Mouse (Mus musculus) left cerebral cortex, postnatal 4 days (tissue): Measurements from ENCODE around the gene Slc9a7. TPM values are rescaled to one million over a fixed set of nuclear protein-coding genes. Genes with fewer than 3 reads are reported as not detected.

Experiments used
- DNase-seq: peaks from one replicate; pipeline ENCODE4 v3.0.0-alpha.2; 2022
- intact Hi-C: fragments of 180-260 bp; cut with DNase I; formaldehyde crosslinking; loops from one replicate; pipeline ENCODE4 v1.15.1; 2025
- total RNA-seq, 2 experiments: library from RNA; stranded (reverse); gene quantifications; 2 replicates each; pipeline ENCODE4 v1.2.3; 2021

Slc9a7 gene
- 10 to 100 TPM; 49.1 to 54.5 TPM for total RNA-seq

DNA sequence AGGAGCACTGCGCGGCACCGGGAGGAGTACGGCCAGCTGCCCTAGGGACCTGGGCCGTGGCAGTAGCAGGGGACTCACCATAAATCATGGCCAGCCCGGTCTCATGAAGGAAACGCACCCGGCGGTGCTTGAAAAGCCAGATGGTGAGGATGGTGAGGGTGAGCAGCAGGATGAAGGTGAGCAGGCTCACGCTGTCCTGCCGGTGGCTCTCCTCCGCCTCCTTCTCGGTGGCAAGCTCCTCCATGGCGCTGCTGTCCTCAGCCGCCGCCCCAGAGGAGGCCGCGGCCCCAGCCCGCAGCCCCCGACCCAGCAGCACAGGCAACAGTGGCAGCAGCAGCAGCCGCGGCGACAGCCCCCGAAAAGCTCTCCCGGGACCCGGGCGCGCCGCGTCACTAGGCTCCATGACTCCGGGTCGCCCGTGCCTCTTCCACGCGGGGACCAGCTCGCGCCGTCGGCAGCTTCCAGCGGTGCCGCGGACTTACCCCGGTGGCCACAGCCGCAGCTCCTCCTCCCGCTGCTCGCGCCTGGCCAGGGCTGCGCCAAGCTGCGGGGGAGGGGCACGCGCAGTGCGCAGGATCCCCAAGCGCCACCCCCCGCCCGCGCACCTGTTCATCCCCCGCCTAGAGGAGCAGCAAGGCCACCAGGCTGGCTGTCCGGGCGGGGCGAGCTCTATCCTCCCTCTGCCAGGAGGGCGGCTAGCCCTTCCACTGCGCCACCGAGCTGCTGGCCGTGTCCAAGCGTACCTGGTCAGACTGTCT lies at the start of gene Slc9a7:
TSS of gene Slc9a7 (minus strand) at position 526 of the 758 bp plus-strand sequence.
- DNase-seq = peak; percentile 51
- intact Hi-C loops = no loop called here

DNA sequence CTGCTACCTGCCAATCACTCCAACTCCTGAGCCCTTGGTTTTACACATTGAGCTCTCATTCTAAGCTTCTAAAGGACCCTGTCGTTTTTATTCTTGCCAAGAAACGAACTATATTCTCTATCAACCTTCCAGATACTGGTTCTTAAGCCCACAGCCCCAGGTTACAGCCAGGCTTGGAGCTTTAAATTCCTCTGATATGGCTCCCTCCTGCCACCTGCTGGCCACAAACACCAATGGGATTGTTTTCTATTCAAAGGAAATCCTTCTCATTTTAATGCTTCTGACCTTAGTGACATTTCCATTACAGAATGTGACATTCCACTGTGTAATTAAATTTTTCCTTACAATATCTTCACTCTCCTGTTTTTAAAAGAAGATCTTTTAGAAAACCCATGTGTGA lies 44.1 kb upstream of the Slc9a7 start:
- intact Hi-C loops = loop anchor here (5.0 to 10.0 kb wide), 2 partner anchors 178 to 311 kb away; no protein-coding TSS in a partner anchor
- DNase-seq = peak; percentile 62

DNA sequence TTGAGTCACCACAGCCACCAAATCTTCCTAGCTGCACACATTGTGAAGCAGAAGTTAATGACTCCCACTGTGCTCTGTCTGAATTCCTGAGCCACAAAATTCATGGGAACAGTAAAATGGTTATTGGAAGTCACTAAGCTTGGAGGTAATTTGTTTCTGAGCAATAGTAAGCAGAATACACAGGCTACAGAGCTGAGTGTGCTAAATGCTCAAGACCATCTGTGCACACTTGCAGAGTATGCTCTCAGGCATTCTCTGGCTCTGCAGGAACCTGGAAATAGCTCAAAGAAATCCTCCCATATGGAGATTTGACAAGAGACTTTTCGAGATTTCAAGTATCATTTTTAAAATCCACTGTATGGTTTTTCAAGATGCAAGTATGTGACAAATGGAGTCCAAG lies 41.1 kb upstream of the Slc9a7 start:
- intact Hi-C loops = loop anchor here (10.0 kb wide), 1 partner anchor 308 kb away; no protein-coding TSS in a partner anchor
- DNase-seq = no peak

DNA sequence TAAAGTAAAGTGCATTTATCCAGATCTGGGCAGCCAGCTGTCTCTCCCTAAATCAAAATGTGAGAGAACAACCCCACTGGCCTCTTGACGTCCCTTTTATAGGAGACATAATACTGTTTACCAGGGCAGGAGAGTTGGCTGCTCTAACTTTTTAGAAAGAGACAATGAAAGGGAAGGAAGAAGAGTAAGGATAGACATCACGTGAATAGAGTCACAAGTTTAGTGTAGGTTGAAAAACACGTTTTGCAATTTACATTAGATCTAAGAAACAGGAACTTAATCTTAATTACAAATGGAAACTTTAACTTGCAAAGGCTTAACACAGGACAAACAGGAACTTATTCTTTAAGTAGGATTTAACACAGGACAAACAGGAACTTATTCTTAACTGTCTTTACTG lies 15.6 kb upstream of the Slc9a7 start:
- DNase-seq = no peak
- intact Hi-C loops = no loop called here

DNA sequence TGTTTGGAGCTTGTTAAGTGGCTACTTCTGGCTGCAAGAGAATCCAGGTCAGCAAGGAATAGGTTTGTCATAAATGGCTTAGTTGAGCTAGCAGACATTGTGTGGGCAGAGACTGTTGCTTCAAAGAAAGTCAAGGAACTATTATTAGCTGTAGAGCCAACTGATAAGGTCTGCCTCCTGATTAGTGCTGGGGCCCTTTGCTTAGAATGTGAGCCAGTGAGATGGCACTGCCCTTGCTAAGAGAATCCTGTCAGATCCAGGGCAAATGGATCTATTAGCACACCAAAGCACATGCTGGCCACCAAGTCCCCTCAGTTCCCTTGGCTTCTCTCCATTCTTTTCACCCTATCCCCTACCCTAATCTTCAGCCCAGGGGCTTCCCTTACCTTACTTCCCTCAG lies 14.3 kb upstream of the Slc9a7 start:
- intact Hi-C loops = no loop called here
- no peak for DNase-seq

DNA sequence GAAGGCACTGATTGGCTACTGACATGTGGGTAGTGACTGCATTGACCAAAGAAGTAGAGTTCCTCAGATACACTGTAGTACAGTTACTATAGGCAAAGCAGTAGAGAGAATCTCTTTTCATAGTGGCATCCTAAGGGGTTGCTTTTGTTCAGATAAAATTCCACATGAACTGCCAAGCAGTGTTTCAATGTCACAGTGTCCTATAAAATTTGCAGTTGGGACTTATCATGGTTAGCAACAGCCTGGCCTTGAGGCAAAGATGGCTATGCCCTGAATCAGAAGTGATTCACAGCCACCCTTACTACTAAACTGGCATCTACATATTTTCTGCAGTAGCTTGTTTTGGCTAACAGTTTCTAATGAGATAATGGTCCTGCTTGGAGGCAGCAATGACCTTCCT lies 11.7 kb upstream of the Slc9a7 start:
- intact Hi-C loops = no loop called here
- no peak for DNase-seq

DNA sequence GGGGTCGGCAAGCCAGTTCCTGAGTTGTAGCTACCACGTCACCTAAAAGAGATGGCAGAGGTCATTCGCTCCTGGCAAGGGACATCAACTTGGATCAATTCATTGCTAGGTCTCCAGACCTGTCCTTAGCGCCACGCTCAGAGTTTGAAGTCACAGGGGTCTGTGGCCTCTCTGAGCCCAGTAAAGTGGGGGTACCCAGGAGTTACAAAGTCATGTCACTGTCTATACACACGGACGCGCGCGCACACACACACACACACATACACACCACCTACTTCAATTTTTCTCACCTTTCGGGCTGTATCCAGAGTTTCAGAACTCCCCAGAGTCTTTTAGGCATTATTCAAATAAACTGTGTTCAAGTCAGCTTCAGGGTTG lies 422 bp upstream of the Slc9a7 start:
- DNase-seq = no peak
- intact Hi-C loops = no loop called here

DNA sequence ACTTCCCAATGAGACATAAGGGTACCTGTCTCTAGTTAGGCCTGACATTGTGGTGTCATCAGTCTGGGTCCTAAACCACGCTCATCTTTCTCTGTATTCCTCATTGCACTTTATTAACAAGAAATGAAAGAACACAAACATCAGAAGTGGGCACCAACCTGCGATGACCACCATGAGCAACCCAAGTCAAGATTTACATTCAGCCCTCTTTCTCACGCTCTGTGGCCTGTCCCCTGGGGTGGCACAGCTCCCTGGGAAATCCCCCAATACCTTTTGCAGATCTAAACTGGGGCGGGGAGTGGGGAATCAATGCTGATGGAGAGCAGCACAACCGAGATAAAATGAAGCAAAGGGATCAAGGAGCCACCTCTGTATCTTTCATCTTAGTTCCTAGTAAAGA lies 892 bp downstream of the Slc9a7 start:
- intact Hi-C loops = no loop called here
- DNase-seq = no peak

DNA sequence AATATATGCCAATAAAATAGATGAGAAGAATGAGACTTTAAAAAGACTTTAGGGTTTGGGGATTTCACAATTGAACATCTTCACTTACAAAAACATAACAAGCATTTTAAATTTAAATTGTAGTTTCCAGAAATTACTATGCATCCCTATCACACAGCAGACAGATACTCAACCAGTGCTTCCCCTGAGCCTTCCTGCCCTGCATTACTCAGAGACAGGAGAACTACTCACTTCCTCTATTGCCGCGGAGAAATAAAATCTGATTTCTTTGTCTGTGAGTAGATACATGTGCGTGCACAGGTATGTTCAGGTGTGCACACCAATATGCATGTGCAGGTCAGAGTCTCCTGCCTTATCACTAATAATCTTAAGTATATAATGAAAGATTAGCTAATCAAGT lies 2.9 kb downstream of the Slc9a7 start:
- no peak for DNase-seq
- intact Hi-C loops = no loop called here

DNA sequence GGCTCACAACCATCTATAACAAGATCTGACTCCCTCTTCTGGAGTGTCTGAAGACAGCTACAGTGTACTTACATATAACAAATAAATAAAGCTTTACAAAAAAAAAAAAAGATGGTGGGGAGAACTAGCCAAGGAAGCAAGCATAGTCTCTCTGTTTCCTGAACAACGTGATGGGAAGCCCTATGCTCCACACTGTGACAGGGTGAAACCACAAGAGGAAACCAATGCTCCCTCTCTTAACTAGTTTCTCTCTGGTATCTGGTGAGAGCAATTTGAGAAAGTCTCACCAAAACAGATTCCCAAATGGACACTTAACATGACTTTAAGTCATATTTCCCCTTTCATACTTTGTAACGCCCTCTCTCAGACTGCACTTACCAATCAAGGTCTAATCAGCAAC lies 5.4 kb downstream of the Slc9a7 start:
- intact Hi-C loops = no loop called here
- DNase-seq = no peak

DNA sequence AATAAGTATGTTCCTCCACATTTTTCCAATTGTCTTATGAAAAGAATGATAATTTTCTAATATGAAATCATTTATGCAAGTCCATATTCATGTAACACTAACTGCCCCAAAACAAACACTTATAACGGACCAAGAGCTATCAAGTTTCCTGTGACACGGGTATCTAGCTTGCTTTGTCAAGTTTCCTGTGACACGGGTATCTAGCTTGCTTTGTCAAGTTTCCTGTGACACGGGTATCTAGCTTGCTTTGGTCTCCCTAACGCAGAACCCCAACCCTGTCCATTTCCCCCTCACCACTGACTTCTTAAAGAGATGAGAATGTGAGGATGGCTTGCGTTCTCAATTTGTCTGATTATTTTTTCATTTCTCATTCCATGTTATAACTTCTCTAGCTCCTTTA lies 12.2 kb downstream of the Slc9a7 start:
- intact Hi-C loops = no loop called here
- DNase-seq = no peak

DNA sequence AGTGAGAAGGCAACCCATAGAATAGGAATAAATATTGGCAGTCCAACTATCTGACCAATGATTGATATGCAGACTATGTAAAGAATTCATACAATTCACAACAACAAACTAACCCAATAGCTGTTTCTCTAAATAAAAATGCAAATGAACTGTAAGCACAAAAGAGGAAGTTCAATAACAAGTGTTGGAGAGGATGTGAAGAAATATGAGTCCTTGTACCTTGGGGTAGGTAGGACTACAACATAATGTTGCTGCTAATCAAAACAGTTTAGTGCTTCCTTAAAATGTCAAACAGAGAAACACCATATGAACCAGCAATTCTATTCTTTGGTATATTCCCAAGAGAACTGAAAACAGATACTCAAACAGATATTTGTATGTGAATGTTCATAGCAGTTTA lies 17.8 kb downstream of the Slc9a7 start:
- DNase-seq = no peak
- intact Hi-C loops = no loop called here

DNA sequence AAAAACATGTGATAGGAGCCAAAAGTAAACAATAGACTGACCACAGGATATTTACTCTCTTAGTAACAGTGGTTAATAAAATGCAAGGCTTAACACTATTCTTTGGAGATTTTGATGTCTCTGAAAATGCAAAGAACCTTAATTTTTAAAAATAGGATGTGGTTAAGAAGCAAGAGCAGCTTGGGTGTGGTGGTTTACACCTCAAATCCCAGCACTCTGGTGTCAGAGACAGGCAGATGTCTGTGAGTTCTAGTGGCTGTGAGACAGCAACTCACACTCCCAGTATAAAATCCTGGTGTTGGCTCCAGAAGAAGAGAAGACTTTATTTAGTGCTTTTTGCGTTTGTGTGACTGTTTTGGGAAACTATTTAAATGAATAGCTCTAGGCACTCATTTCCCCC lies 19.6 kb downstream of the Slc9a7 start:
- no peak for DNase-seq
- intact Hi-C loops = no loop called here

DNA sequence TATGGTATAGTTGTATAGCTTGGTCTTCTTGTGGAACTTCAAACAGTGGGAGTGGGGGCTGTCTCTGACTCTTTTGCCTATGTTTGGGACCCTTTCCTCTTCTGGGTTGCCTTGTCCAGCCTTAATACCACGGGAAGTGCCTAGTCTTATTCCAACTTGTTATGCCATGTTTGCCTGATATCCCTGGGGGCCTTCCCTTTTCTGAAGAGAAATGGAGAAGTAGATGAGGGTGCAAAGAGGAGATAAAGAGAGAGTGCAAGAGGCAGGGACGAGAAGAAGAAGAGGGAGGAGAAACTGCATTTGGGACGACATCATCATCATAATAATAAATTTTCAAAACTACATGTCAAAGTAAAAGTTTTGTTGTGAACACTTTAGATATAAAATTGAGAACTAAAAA lies 21.6 kb downstream of the Slc9a7 start:
- no peak for DNase-seq
- intact Hi-C loops = no loop called here

DNA sequence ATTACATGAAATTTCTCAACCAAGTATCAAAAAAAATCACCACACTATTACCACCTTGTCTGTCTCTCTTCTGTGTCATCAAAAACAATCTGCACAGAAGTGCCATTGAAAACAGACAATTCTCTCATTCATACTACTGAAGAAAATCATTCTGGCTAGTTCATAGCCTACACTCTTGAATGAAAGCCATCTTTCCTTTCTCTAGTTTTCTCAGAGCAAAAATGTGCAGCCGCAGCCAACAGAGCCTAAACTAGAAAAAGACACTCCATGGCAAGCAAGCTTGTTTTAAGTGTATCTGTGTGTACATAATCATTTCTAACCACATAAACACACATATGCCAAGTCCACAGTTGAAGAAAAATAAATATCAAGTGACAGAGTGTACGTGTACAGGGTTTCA lies 27.2 kb downstream of the Slc9a7 start:
- DNase-seq = no peak

DNA sequence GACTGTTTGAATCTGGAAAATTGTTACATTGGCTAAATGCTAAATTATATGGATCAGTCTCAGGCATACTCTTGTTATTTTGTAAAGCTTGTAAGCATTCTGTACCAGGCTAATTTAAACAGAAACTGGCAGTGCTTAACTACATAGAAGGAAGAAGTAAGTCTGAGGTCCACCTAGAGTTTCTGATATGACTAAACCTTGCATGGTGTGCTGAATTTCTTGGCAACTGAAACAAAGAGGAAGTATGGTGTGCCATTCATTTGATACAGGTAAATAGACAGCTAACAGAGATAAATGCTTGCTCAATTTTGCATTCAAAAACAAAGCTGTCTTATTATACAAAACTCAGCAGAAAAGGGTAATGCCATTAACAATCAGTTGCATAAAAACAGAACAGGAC lies 63.5 kb downstream of the Slc9a7 start:
- intact Hi-C loops = no loop called here
- DNase-seq = no peak

More for the DNA sequence above, 27.2 kb downstream of the Slc9a7 start:
- intact Hi-C loops = no loop called here

DNA sequence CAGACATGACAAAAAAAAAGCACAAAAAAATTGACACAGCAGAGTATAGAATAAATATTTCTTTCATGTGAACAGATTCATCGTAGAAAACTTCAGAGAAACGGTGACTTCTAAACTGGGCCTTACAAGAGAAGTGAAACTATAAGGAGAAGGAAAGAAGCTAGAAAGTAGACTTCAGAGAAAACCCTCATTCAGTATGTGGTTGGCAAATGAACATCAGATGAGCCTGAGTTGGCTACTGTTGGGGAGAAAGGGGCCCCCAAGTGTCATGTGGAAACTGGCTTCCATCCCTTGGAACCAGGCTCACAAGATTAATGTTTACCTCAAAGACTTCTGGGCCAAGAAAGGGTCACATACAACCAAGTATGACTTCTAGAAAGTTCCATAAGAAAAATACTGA lies 70.1 kb downstream of the Slc9a7 start:
- DNase-seq = no peak
- intact Hi-C loops = no loop called here

DNA sequence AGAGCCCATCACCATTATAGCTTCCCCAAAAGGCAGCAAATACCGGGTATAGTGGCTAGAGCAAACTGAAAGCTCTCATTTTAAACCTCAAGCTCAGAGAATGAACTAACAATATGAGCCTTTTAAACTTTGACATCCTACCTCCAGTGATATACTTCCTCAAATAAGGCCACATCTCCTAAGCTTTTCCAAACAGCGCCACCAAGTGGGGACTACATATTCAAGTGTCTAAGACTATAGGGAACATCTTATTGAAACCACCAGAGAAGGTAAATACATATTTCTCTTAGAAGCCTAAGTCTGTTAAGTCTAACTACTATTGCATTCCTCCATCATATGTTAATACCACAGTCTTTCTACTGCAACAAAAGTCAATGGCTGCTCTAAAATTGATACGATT lies 106.0 kb downstream of the Slc9a7 start:
- intact Hi-C loops = no loop called here
- DNase-seq = no peak

DNA sequence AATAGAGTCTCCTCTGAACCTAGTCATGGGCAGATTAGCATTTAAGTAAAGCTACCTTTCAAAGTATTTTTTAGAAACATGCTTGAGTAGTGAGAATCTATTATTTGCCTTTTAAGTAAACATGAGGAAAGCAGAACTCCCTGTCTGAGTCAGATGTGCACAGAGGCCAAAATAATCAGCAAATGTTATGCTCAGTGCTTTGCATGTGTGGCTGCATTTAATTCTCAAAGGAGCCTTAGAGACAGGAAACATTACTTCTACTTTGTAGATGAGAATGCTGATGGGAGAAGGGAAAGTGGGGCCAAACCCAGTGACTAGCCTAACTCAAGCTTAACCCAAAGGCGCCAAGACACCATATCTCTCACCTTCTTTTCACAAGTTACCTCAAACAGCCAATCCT lies 114.8 kb downstream of the Slc9a7 start:
- intact Hi-C loops = no loop called here
- no peak for DNase-seq

DNA sequence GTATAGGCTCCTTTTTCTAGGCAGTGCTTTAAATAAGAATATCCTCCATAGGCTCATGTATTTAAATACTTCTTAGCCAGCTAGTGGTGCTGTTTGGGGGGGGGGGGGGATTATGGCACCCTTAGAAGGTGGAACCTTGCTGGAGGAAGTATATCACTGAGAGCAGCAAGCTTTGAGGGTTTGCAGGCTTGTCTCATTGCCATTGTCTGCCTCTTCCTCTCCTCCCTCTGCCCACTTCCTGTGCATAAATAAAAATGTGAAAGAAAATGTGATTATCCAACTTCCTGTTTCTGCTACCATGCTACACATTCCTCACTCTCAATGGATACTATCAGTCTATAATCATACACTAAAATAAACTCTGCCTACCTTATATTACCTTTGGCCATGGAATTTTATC lies 123.2 kb downstream of the Slc9a7 start:
- no peak for DNase-seq
- intact Hi-C loops = no loop called here

DNA sequence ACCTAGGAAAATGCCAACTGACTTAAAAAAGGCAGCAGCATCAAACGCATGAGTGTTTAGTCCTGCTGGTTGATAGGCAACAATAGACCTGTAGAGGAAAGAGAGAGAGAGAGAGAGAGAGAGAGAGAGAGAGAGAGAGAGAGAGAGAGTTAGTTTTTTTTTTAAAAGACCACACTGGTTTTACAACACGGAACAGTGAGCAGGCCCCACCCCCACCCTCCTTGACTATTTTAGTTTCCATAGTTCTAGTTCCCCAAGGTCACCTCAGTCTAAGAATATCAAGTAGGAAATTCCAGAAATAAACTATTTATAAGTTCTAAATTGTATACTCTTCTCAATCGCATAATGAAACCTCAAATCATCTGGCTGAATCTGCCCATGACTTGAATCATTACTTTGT lies 126.6 kb downstream of the Slc9a7 start:
- no peak for DNase-seq
- intact Hi-C loops = no loop called here

DNA sequence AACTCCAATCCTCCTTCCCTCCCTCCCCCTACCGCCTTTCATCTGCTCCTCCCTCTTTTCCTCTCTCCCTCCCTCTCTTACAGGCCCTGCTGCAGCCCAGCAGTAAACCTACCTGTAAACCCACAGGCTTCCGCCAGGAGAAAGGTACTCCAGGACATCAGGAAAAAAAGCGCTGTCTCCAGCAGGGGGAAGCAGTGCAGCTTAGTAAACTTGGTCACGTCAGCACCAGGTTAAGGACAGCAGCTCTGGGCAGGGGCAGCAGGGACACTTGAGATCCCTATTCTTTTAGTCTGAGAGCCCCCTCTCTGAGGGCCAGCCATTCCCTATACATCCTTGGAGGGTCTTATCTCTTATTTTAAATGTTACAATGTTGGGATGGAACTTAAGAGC lies 129.3 kb downstream of the Slc9a7 start:
- peak; percentile 27 for DNase-seq

DNA sequence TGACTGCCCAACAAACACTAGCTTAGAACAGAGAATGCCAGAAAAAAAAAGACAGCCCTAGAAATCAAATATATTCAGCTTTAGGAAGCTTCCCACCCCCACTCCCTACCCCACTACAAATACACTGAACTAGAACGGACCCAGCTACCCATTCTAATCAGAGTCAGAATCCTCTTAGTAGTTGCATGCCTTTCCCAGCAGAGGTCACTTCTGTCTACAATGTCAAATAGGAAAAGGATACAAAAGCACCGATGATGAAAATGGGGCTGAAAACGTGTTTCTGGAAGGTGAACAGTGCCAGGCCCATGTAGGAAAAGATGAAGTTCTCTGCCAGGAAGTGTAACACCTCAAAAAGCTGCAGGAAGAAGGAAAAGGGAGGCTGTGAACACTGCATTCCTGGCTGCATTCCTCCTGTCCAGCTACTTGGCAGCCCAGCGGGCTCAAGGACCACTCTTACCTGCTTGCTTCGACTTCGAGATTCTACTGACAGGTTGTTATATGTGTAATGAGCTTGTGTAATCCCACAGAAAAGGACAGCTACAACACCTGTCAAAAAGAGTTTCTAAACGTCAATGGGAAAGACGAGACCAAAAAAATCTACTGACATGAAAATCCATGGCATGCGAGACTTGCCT lies 129.8 kb downstream of the Slc9a7 start:
- DNase-seq = no peak
- intact Hi-C loops = loop anchor here (2.0 kb wide), 1 partner anchor 141 kb away; no protein-coding TSS in a partner anchor

More for the DNA sequence above, 129.3 kb downstream of the Slc9a7 start:
- intact Hi-C loops = no loop called here
